Mouse (Mus musculus): ENCODE data around the gene Tmem43. TPM values are rescaled to one million over a fixed set of nuclear protein-coding genes. Genes with fewer than 3 reads are reported as not detected.

Gene Tmem43
- 44.7 and 46.5 TPM in 2 replicates for polyA plus RNA-seq (2015; fragmentation: Nextera tagmentation; extraction: Ambion mirVana)

GRCm38 (mm10) chr6:91472868-91473804 lies at the start of gene Tmem43, which contains the start of gene Chchd4:
Tmem43 (plus strand) TSS chr6:91473703.
Chchd4 (minus strand) TSS chr6:91473546.
- no peaks in the 10 kb centered on the region for H3K27me3 ChIP-seq

GRCm38 (mm10) chr6:91424151-91424550 lies 49.4 kb upstream of the Tmem43 start:
- H3K4me2 ChIP-seq: no peak overlapping the region
- H3K9me3 ChIP-seq (replicated peaks): no peaks in the 10 kb centered on the region
- H3K27me3 ChIP-seq: peaks cover 17% of the 10 kb centered on the region
- WGBS: 48% methylated on average over 4 of the region's 4 CpGs
- no peak overlapping the region for H3K27ac ChIP-seq
- no peak for ATAC-seq (replicated peaks; ENCODE audit: low FRiP score)
- no peak overlapping the region for H3K9ac ChIP-seq
- H3K36me3 ChIP-seq: no peaks in the 10 kb centered on the region
- H3K4me1 ChIP-seq: no peaks in the 10 kb centered on the region
- H3K4me3 ChIP-seq (replicated peaks): no peak overlapping the region

More at GRCm38 (mm10) chr6:91472868-91473804, at the start of gene Tmem43, which contains the start of gene Chchd4:
- peak; percentile 98 for ATAC-seq (replicated peaks; ENCODE audit: low FRiP score)
- H3K9me3 ChIP-seq (replicated peaks): no peaks in the 10 kb centered on the region
- peaks cover 23% of the 10 kb centered on the region for H3K4me1 ChIP-seq
- H3K27ac ChIP-seq: peak within 1 kb of the TSS; percentile 91
- peak within 1 kb of the TSS; percentile 84 for H3K4me3 ChIP-seq (replicated peaks)
- peaks cover 30% of the 10 kb centered on the region for H3K36me3 ChIP-seq
- H3K4me2 ChIP-seq: peak within 1 kb of the TSS; percentile 74
- WGBS: under 1% methylated on average over 74 of the region's 74 CpGs
- H3K9ac ChIP-seq: peak within 1 kb of the TSS; percentile 88

GRCm38 (mm10) chr6:91440474-91441144 lies 32.9 kb upstream of the Tmem43 start:
- H3K4me1 ChIP-seq: peaks cover 11% of the 10 kb centered on the region
- peaks cover 31% of the 10 kb centered on the region for H3K27me3 ChIP-seq
- no peaks in the 10 kb centered on the region for H3K36me3 ChIP-seq
- peak; percentile 95 for ATAC-seq (replicated peaks; ENCODE audit: low FRiP score)
- H3K27ac ChIP-seq: peak overlapping the region; percentile 64
- H3K9me3 ChIP-seq (replicated peaks): no peaks in the 10 kb centered on the region
- H3K4me3 ChIP-seq (replicated peaks): peak overlapping the region; percentile 71
- peak overlapping the region; percentile 93 for H3K4me2 ChIP-seq
- WGBS: 2% methylated on average over 30 of the region's 30 CpGs
- H3K9ac ChIP-seq: peak overlapping the region; percentile 69

GRCm38 (mm10) chr6:91441145-91441662 lies 32.3 kb upstream of the Tmem43 start:
- Histone ChIP-seq H3K4me2 (peak overlapping the region; percentile 93), H3K27me3 (peaks cover 25% of the 10 kb centered on the region), H3K9ac (peak overlapping the region; percentile 69), H3K4me1 (peaks cover 11% of the 10 kb centered on the region), H3K4me3 (replicated peaks) (peak overlapping the region; percentile 71), H3K9me3 (replicated peaks) (no peaks in the 10 kb centered on the region), H3K27ac (peak overlapping the region; percentile 64), H3K36me3 (no peaks in the 10 kb centered on the region)
- peak; percentile 65 for ATAC-seq (replicated peaks; ENCODE audit: low FRiP score)
- 3% methylated on average over 19 of the region's 19 CpGs for WGBS

- no peaks in the 10 kb centered on the region for H3K9me3 ChIP-seq (replicated peaks)
- WGBS: 70% methylated on average over 3 of the region's 3 CpGs
- H3K4me3 ChIP-seq (replicated peaks): no peak overlapping the region
- no peak for ATAC-seq (replicated peaks; ENCODE audit: low FRiP score)
- peaks cover 9% of the 10 kb centered on the region for H3K4me1 ChIP-seq
- no peak overlapping the region for H3K27ac ChIP-seq
- H3K9ac ChIP-seq: no peak overlapping the region
- peaks cover 10% of the 10 kb centered on the region; the same call in 1 of the 2 replicates for H3K27me3 ChIP-seq
- H3K36me3 ChIP-seq: no peaks in the 10 kb centered on the region
- H3K4me2 ChIP-seq: no peak overlapping the region
Measured at GRCm38 (mm10) chr6:91445316-91445715, 28.2 kb upstream of the Tmem43 start.

GRCm38 (mm10) chr6:91449472-91450225 lies 23.9 kb upstream of the Tmem43 start:
- 60% methylated on average over 3 of the region's 3 CpGs for WGBS
- no peaks in the 10 kb centered on the region for H3K36me3 ChIP-seq
- no peak overlapping the region for H3K27ac ChIP-seq
- H3K4me3 ChIP-seq (replicated peaks): no peak overlapping the region
- H3K9ac ChIP-seq: no peak overlapping the region
- H3K4me1 ChIP-seq: no peaks in the 10 kb centered on the region
- H3K9me3 ChIP-seq (replicated peaks): no peaks in the 10 kb centered on the region
- H3K4me2 ChIP-seq: no peak overlapping the region
- ATAC-seq (replicated peaks; ENCODE audit: low FRiP score): no peak
- H3K27me3 ChIP-seq: peaks cover 10% of the 10 kb centered on the region; the same call in 1 of the 2 replicates

GRCm38 (mm10) chr6:91452056-91452455 lies 21.4 kb upstream of the Tmem43 start:
- Histone ChIP-seq H3K4me1 (no peaks in the 10 kb centered on the region), H3K9me3 (replicated peaks) (no peaks in the 10 kb centered on the region), H3K9ac (no peak overlapping the region), H3K4me2 (no peak overlapping the region), H3K27me3 (peaks cover 10% of the 10 kb centered on the region; the same call in 1 of the 2 replicates), H3K4me3 (replicated peaks) (no peak overlapping the region), H3K36me3 (no peaks in the 10 kb centered on the region), H3K27ac (no peak overlapping the region)
- WGBS: 70% methylated on average over 1 of the region's 1 CpGs
- ATAC-seq (replicated peaks; ENCODE audit: low FRiP score): no peak

- ATAC-seq (replicated peaks; ENCODE audit: low FRiP score): no peak; the same call in 1 of the 2 replicates
- H3K4me1 ChIP-seq: no peaks in the 10 kb centered on the region
- 42% methylated on average over 5 of the region's 5 CpGs for WGBS
Measured at GRCm38 (mm10) chr6:91454546-91454945, 19.0 kb upstream of the Tmem43 start.

GRCm38 (mm10) chr6:91459471-91459870 lies 14.0 kb upstream of the Tmem43 start:
- H3K27ac ChIP-seq: no peak overlapping the region
- H3K4me3 ChIP-seq (replicated peaks): no peak overlapping the region
- peaks cover 21% of the 10 kb centered on the region for H3K36me3 ChIP-seq
- no peaks in the 10 kb centered on the region for H3K4me1 ChIP-seq
- WGBS: 93% methylated on average over 1 of the region's 1 CpGs
- H3K9ac ChIP-seq: no peak overlapping the region
- no peaks in the 10 kb centered on the region for H3K27me3 ChIP-seq
- H3K9me3 ChIP-seq (replicated peaks): no peaks in the 10 kb centered on the region
- ATAC-seq (replicated peaks; ENCODE audit: low FRiP score): no peak
- H3K4me2 ChIP-seq: no peak overlapping the region

More at GRCm38 (mm10) chr6:91454546-91454945, 19.0 kb upstream of the Tmem43 start:
- Histone ChIP-seq H3K27ac (no peak overlapping the region), H3K9ac (no peak overlapping the region), H3K4me2 (no peak overlapping the region), H3K36me3 (no peaks in the 10 kb centered on the region), H3K27me3 (no peaks in the 10 kb centered on the region), H3K9me3 (replicated peaks) (no peaks in the 10 kb centered on the region), H3K4me3 (replicated peaks) (no peak overlapping the region)

- no peak overlapping the region for H3K4me2 ChIP-seq
- H3K9me3 ChIP-seq (replicated peaks): no peaks in the 10 kb centered on the region
- 89% methylated on average over 2 of the region's 2 CpGs for WGBS
- ATAC-seq (replicated peaks; ENCODE audit: low FRiP score): no peak
- H3K4me3 ChIP-seq (replicated peaks): no peak overlapping the region
- no peaks in the 10 kb centered on the region for H3K4me1 ChIP-seq
- H3K36me3 ChIP-seq: peaks cover 68% of the 10 kb centered on the region
- H3K27me3 ChIP-seq: no peaks in the 10 kb centered on the region
- no peak overlapping the region for H3K9ac ChIP-seq
- no peak overlapping the region for H3K27ac ChIP-seq
Measured at GRCm38 (mm10) chr6:91465756-91466155, 7.7 kb upstream of the Tmem43 start.

GRCm38 (mm10) chr6:91467106-91467505 lies 6.4 kb upstream of the Tmem43 start:
- WGBS: 81% methylated on average over 1 of the region's 1 CpGs
- Histone ChIP-seq H3K27me3 (no peaks in the 10 kb centered on the region), H3K9ac (no peak overlapping the region), H3K27ac (no peak overlapping the region), H3K4me1 (peaks cover 6% of the 10 kb centered on the region), H3K4me2 (no peak overlapping the region), H3K4me3 (replicated peaks) (no peak overlapping the region), H3K9me3 (replicated peaks) (no peaks in the 10 kb centered on the region), H3K36me3 (peaks cover 68% of the 10 kb centered on the region)
- no peak for ATAC-seq (replicated peaks; ENCODE audit: low FRiP score)
